Mouse (Mus musculus) lung, postnatal 0 days (tissue): ENCODE measurements around the gene Ipo5. TPM values are rescaled to one million over a fixed set of nuclear protein-coding genes. Genes with fewer than 3 reads are reported as not detected.
A peak's percentile ranks its signal among the peaks of the same experiment; 100 is the strongest.

Experiments used
- ATAC-seq: fragments of 200-750 bp; cut with Nextera tagmentation; 2 replicates; pipeline ENCODE4 v1.8.0; 2017; ENCODE audit warnings: moderate library complexity
- DNase-seq: peaks from one replicate; pipeline ENCODE4 v3.0.0-alpha.2; 2016; ENCODE audit warnings: low spot score
- H3K27ac ChIP-seq: fragments of 300-500 bp; sonication (generic); 2 replicates; pipeline ENCODE4 v1.5.1; 2014; ENCODE audit warnings: antibody characterized with exemption, mild to moderate bottlenecking, low read length, mixed read lengths
- H3K27me3 ChIP-seq: fragments of 300-500 bp; sonication (generic); replicated peaks from 2 replicates; pipeline ENCODE4 v1.6.1; 2014; ENCODE audit warnings: low read length, mixed read lengths; ENCODE audit not compliant: insufficient read depth
- H3K36me3 ChIP-seq: fragments of 300-500 bp; sonication (generic); 2 replicates; pipeline ENCODE4 v1.6.1; 2014; ENCODE audit warnings: low read length, mixed read lengths; ENCODE audit not compliant: insufficient read depth
- H3K4me1 ChIP-seq: fragments of 300-500 bp; sonication (generic); 2 replicates; pipeline ENCODE4 v1.6.1; 2014; ENCODE audit warnings: antibody characterized with exemption, low read depth, low read length, mixed read lengths; ENCODE audit not compliant: insufficient read depth
- H3K4me2 ChIP-seq: fragments of 300-500 bp; sonication (generic); replicated peaks from 2 replicates; pipeline ENCODE4 v1.6.1; 2014; ENCODE audit warnings: low read depth, mild to moderate bottlenecking, low read length, moderate library complexity, mixed read lengths
- H3K4me3 ChIP-seq: fragments of 300-500 bp; sonication (generic); 2 replicates; pipeline ENCODE4 v1.5.1; 2014; ENCODE audit warnings: low read depth, low read length
- H3K9ac ChIP-seq: fragments of 300-500 bp; sonication (generic); replicated peaks from 2 replicates; pipeline ENCODE4 v1.6.1; 2014; ENCODE audit warnings: low read depth, mild to moderate bottlenecking
- H3K9me3 ChIP-seq: fragments of 300-500 bp; sonication (generic); 2 replicates; pipeline ENCODE4 v1.6.1; 2016; ENCODE audit warnings: low read length, mixed read lengths
- CTCF ChIP-seq: IDR thresholded peaks from 2 replicates; pipeline ENCODE4 v1.5.1; 2016; ENCODE audit warnings: antibody characterized with exemption, mild to moderate bottlenecking
- EP300 ChIP-seq: IDR thresholded peaks from 2 replicates; pipeline ENCODE4 v1.6.1; 2016; ENCODE audit warnings: antibody characterized with exemption, mild to moderate bottlenecking, control low read depth
- WGBS: fragments of 180-500 bp; shearing (Covaris S2); extraction: QIAGEN DNeasy Blood & Tissue Kit; methylation state at CpG from one replicate; pipeline ENCODE4 v1.1.7; 2014; 5-methylcytosine and 5-hydroxymethylcytosine counted together
- polyA plus RNA-seq: library from polyadenylated mRNA; unstranded; fragments of >200 nt; fragmentation: Nextera tagmentation; extraction: Ambion mirVana; gene quantifications from 2 replicates; pipeline ENCODE4 v1.2.1, GENCODE M21; 2015

Ipo5 gene
- polyA plus RNA-seq, 1 experiment from 2014 or later, result 23.4 TPM

GRCm38 (mm10) chr14:120931236-120931635 lies 20.2 kb downstream of the Ipo5 start:
- H3K36me3 ChIP-seq, result peaks cover 28% of the 10 kb centered on the region; the same call in 1 of the 2 replicates
- peak; percentile 66 for DNase-seq

GRCm38 (mm10) chr14:120933624-120934023 lies 22.6 kb downstream of the Ipo5 start:
- Histone ChIP-seq H3K9me3 (no peaks in the 10 kb centered on the region), H3K27me3 (no peaks in the 10 kb centered on the region), H3K27ac (no peak overlapping the region), H3K4me1 (no peaks in the 10 kb centered on the region), H3K36me3 (peaks cover 38% of the 10 kb centered on the region; the same call in 1 of the 2 replicates), H3K9ac (no peak overlapping the region), H3K4me3 (no peak overlapping the region), H3K4me2 (no peak overlapping the region)
- ATAC-seq, result no peak
- WGBS, result 90% methylated on average over 8 of the region's 8 CpGs
- TF ChIP-seq EP300 (no peak), CTCF (no peak)
- DNase-seq, result no peak

More at GRCm38 (mm10) chr14:120931236-120931635, 20.2 kb downstream of the Ipo5 start:
- ATAC-seq, result 0 out of 2 replicates have a peak, but pooled peaks have one; percentile 21
- Histone ChIP-seq H3K9me3 (no peaks in the 10 kb centered on the region), H3K4me1 (no peaks in the 10 kb centered on the region), H3K27me3 (no peaks in the 10 kb centered on the region), H3K27ac (no peak overlapping the region), H3K4me2 (no peak overlapping the region), H3K9ac (no peak overlapping the region), H3K4me3 (no peak overlapping the region)
- 73% methylated on average over 4 of the region's 4 CpGs for WGBS
- TF ChIP-seq EP300, result no peak
- TF ChIP-seq CTCF, result no peak

DNA sequence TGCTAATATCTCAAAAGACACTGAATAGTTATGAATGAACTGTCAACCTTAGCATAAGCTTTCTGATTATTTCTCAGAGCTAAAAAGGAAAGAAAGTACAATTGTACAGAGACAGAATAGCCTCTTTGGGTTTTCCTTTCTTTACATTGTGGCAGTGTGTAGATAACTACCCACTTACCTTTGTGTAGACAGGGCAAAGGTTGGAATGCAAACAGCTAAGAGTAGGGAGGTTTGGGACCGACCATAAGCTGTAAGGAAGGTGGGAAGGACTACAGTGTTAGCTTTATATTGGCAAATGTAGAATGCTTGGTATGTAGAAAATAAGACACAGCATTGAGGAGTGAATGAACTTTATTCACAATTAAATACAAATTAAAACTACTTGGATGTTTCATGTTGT lies 26.1 kb downstream of the Ipo5 start:
- DNase-seq, result no peak

GRCm38 (mm10) chr14:120942803-120943202 lies 31.8 kb downstream of the Ipo5 start:
- H3K9ac ChIP-seq, result no peak overlapping the region
- no peak overlapping the region for H3K4me3 ChIP-seq
- no peaks in the 10 kb centered on the region for H3K27me3 ChIP-seq
- H3K36me3 ChIP-seq, result peaks cover 19% of the 10 kb centered on the region
- H3K4me1 ChIP-seq, result no peaks in the 10 kb centered on the region; the same call in 1 of the 2 replicates
- H3K4me2 ChIP-seq, result no peak overlapping the region
- WGBS, result 65% methylated on average over 9 of the region's 9 CpGs
- no peak for DNase-seq
- H3K9me3 ChIP-seq, result no peaks in the 10 kb centered on the region
- TF ChIP-seq CTCF (no peak), EP300 (no peak)
- H3K27ac ChIP-seq, result no peak overlapping the region
- ATAC-seq, result no peak

More for the DNA sequence above, 26.1 kb downstream of the Ipo5 start:
- Histone ChIP-seq H3K27me3 (no peaks in the 10 kb centered on the region), H3K4me3 (no peak overlapping the region), H3K4me1 (no peaks in the 10 kb centered on the region), H3K9ac (no peak overlapping the region), H3K4me2 (no peak overlapping the region), H3K9me3 (no peaks in the 10 kb centered on the region), H3K36me3 (peaks cover 41% of the 10 kb centered on the region), H3K27ac (no peak overlapping the region)
- no peak for TF ChIP-seq EP300
- peak; percentile 26; the same call in 1 of the 2 replicates for ATAC-seq
- WGBS, result 49% methylated on average over 1 of the region's 1 CpGs

- TF ChIP-seq EP300 (no peak), CTCF (no peak)
- H3K4me3 ChIP-seq, result no peak overlapping the region
- no peaks in the 10 kb centered on the region; the same call in 1 of the 2 replicates for H3K4me1 ChIP-seq
- H3K9me3 ChIP-seq, result no peaks in the 10 kb centered on the region
- no peak for DNase-seq
- WGBS, result 54% methylated on average over 7 of the region's 7 CpGs
- no peak overlapping the region for H3K27ac ChIP-seq
- no peak overlapping the region for H3K4me2 ChIP-seq
- H3K36me3 ChIP-seq, result peaks cover 9% of the 10 kb centered on the region
- H3K27me3 ChIP-seq, result no peaks in the 10 kb centered on the region
- ATAC-seq, result peak; percentile 30; the same call in 1 of the 2 replicates
- H3K9ac ChIP-seq, result no peak overlapping the region
These were observed 34.1 kb downstream of the Ipo5 start for GRCm38 (mm10) chr14:120945146-120945545.

DNA sequence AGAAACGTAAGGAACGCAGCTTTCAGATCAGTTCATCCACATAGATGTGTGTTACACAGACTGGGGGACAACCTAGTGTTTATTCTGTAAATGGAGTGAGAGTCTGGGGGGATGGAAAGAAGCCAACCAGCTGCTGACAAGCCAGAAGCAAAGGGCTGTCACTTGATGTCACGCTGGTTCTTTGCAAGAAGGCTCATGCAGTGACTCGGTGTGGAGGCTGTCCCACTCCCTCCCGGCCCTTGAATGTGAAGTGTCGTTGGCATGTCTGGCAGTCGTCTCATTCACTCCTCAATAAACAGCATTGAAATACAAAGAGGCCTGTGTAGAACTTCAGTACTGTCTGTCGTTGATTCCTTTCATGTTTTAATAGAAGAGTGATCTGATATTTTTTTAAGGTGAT lies 36.1 kb downstream of the Ipo5 start:
- Histone ChIP-seq H3K4me1 (no peaks in the 10 kb centered on the region; the same call in 1 of the 2 replicates), H3K9ac (no peak overlapping the region), H3K4me3 (no peak overlapping the region), H3K27me3 (no peaks in the 10 kb centered on the region), H3K4me2 (no peak overlapping the region), H3K36me3 (peaks cover 3% of the 10 kb centered on the region), H3K9me3 (no peaks in the 10 kb centered on the region), H3K27ac (no peak overlapping the region)
- peak; percentile 59 for DNase-seq
- peak; percentile 68 for ATAC-seq
- WGBS, result 37% methylated on average over 8 of the region's 8 CpGs
- TF ChIP-seq CTCF, result no peak
- TF ChIP-seq EP300, result no peak

DNA sequence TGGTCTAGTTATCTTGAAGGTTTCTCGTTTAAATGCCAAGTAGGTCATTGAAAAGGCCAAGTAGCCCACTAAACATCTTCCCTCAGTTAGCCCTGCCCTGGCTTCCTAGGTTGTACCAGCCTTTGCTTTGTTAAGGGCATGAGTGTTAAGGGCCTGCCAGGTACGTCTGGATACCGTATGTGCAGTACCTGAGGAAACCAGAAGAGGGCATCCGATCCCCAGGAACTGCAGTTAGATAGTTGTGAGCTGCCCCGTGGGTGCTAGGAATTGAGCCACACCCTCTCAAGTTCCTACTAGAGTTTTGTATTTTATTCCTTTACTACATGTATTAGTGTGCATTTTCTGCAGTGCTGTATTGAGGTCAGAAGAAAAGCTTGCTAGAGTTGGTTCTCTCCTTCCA lies 38.0 kb downstream of the Ipo5 start:
- TF ChIP-seq CTCF, result peak; percentile 45
- TF ChIP-seq EP300, result no peak
- H3K4me2 ChIP-seq, result no peak overlapping the region
- no peaks in the 10 kb centered on the region for H3K9me3 ChIP-seq
- ATAC-seq, result no peak
- no peaks in the 10 kb centered on the region for H3K27me3 ChIP-seq
- no peak overlapping the region for H3K27ac ChIP-seq
- no peaks in the 10 kb centered on the region for H3K36me3 ChIP-seq
- no peak overlapping the region for H3K9ac ChIP-seq
- H3K4me1 ChIP-seq, result no peaks in the 10 kb centered on the region; the same call in 1 of the 2 replicates
- no peak for DNase-seq
- no peak overlapping the region for H3K4me3 ChIP-seq
- WGBS, result 90% methylated on average over 5 of the region's 5 CpGs
